Mouse (Mus musculus): ENCODE measurements around the gene Slc10a6. TPM values are rescaled to one million over a fixed set of nuclear protein-coding genes. Genes with fewer than 3 reads are reported as not detected.

Slc10a6 gene
- polyA plus RNA-seq, 1 experiment from 2014 or later: 0.19 TPM

DNA sequence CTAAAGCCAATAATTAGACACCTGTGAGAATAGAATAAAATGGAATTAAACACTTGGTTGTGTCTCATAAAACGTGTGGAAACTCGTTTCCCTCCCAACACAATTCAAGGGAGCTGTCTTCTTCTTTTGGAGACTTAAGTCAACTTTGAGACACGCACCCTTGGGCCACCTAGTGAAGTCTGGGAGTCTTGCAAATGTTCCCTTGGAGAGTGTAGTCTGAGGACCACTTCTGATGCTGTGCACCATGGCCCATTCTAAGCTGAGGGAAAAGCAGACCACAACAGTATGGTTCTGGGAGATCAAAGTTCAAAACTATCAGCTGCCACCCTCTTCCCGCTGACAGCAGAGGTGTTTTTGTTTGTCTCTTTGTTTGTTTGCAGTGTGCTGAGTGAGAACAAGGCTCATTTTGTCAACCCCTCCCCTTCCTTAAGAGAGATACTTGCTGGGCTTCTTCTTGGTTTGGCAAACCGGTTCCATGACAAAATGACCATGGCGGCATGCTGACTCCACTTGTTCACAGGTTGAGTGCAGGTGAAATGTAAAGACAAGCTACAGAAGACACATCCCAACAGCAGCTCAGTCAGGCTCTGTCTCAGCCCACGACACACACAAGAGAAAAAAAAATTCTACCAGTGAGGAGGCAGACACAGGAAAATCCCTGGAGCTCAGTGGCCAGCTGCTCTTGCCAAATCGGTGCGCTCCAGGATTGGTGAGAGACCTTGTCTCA, 814 bp upstream of the Slc10a6 start:
- no peak for ATAC-seq (replicated peaks; ENCODE audit: insufficient number of reproducible peaks, low FRiP score, low TSS enrichment)
- Histone ChIP-seq H3K27me3 (ENCODE audit: control insufficient read depth, insufficient read depth, low read length) (no peaks in the 10 kb centered on the region), H3K9me3 (replicated peaks; ENCODE audit: control insufficient read depth, low read length) (no peaks in the 10 kb centered on the region), H3K4me2 (peak overlapping the region; percentile 49; the same call in 1 of the 2 replicates), H3K36me3 (ENCODE audit: control insufficient read depth, insufficient read depth, low read length) (no peaks in the 10 kb centered on the region), H3K27ac (ENCODE audit: low read depth, low read length) (peak overlapping the region; percentile 57; the same call in 1 of the 2 replicates), H3K9ac (ENCODE audit: low read depth, low read length) (no peak overlapping the region), H3K4me3 (ENCODE audit: low read depth, low read length) (no peak overlapping the region), H3K4me1 (ENCODE audit: control insufficient read depth, insufficient read depth, low read length) (peaks cover 14% of the 10 kb centered on the region)
- 65% methylated on average over 9 of the region's 9 CpGs for WGBS (ENCODE audit: insufficient replicate concordance)

DNA sequence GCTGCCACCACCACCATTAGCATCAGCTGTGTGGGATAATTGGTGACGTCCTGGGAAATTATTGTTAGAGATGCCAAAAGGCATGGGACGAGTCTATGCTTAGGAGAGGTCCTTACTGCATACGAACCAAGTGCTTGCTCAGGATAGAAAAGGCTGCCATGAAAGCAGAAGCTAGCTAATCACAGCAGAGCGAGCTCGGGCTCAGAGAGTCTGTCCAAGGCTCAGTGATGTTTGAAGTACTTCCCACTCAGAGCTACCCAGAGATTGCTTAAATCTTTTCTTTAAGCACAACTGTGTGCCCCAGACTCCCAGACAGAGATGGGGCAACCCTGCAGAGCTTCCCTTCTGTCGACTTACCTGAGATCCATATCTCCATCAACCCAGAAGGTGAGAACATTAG, 704 bp downstream of the Slc10a6 start:
- H3K27me3 ChIP-seq (ENCODE audit: control insufficient read depth, insufficient read depth, low read length): no peaks in the 10 kb centered on the region
- H3K9me3 ChIP-seq (replicated peaks; ENCODE audit: control insufficient read depth, low read length): no peaks in the 10 kb centered on the region
- H3K4me1 ChIP-seq (ENCODE audit: control insufficient read depth, insufficient read depth, low read length): peaks cover 14% of the 10 kb centered on the region
- no peak overlapping the region for H3K27ac ChIP-seq (ENCODE audit: low read depth, low read length)
- WGBS (ENCODE audit: insufficient replicate concordance): 64% methylated on average over 6 of the region's 6 CpGs
- ATAC-seq (replicated peaks; ENCODE audit: insufficient number of reproducible peaks, low FRiP score, low TSS enrichment): no peak
- no peak overlapping the region for H3K4me3 ChIP-seq (ENCODE audit: low read depth, low read length)
- H3K36me3 ChIP-seq (ENCODE audit: control insufficient read depth, insufficient read depth, low read length): no peaks in the 10 kb centered on the region
- no peak overlapping the region for H3K9ac ChIP-seq (ENCODE audit: low read depth, low read length)
- no peak overlapping the region for H3K4me2 ChIP-seq

- Histone ChIP-seq H3K4me1 (ENCODE audit: control insufficient read depth, insufficient read depth, low read length) (peaks cover 10% of the 10 kb centered on the region), H3K27ac (ENCODE audit: low read depth, low read length) (no peak overlapping the region), H3K36me3 (ENCODE audit: control insufficient read depth, insufficient read depth, low read length) (no peaks in the 10 kb centered on the region), H3K4me3 (ENCODE audit: low read depth, low read length) (no peak overlapping the region), H3K9ac (ENCODE audit: low read depth, low read length) (no peak overlapping the region), H3K9me3 (replicated peaks; ENCODE audit: control insufficient read depth, low read length) (no peaks in the 10 kb centered on the region), H3K4me2 (no peak overlapping the region), H3K27me3 (ENCODE audit: control insufficient read depth, insufficient read depth, low read length) (no peaks in the 10 kb centered on the region)
- WGBS (ENCODE audit: insufficient replicate concordance): 80% methylated on average over 5 of the region's 5 CpGs
- ATAC-seq (replicated peaks; ENCODE audit: insufficient number of reproducible peaks, low FRiP score, low TSS enrichment): no peak
These were observed 4.4 kb downstream of the Slc10a6 start for GRCm38 (mm10) chr5:103624831-103625230.

GRCm38 (mm10) chr5:103622321-103622720, 6.9 kb downstream of the Slc10a6 start:
- Histone ChIP-seq H3K9me3 (replicated peaks; ENCODE audit: control insufficient read depth, low read length) (no peaks in the 10 kb centered on the region), H3K4me1 (ENCODE audit: control insufficient read depth, insufficient read depth, low read length) (no peaks in the 10 kb centered on the region), H3K36me3 (ENCODE audit: control insufficient read depth, insufficient read depth, low read length) (no peaks in the 10 kb centered on the region), H3K4me3 (ENCODE audit: low read depth, low read length) (no peak overlapping the region), H3K4me2 (no peak overlapping the region), H3K27ac (ENCODE audit: low read depth, low read length) (no peak overlapping the region), H3K9ac (ENCODE audit: low read depth, low read length) (no peak overlapping the region), H3K27me3 (ENCODE audit: control insufficient read depth, insufficient read depth, low read length) (no peaks in the 10 kb centered on the region)
- no peak for ATAC-seq (replicated peaks; ENCODE audit: insufficient number of reproducible peaks, low FRiP score, low TSS enrichment)
- 76% methylated on average over 5 of the region's 5 CpGs for WGBS (ENCODE audit: insufficient replicate concordance)

- H3K4me3 ChIP-seq (ENCODE audit: low read depth, low read length): no peak overlapping the region
- H3K9ac ChIP-seq (ENCODE audit: low read depth, low read length): no peak overlapping the region
- H3K4me2 ChIP-seq: no peak overlapping the region
- no peaks in the 10 kb centered on the region for H3K4me1 ChIP-seq (ENCODE audit: control insufficient read depth, insufficient read depth, low read length)
- no peaks in the 10 kb centered on the region for H3K9me3 ChIP-seq (replicated peaks; ENCODE audit: control insufficient read depth, low read length)
- H3K36me3 ChIP-seq (ENCODE audit: control insufficient read depth, insufficient read depth, low read length): no peaks in the 10 kb centered on the region
- no peaks in the 10 kb centered on the region for H3K27me3 ChIP-seq (ENCODE audit: control insufficient read depth, insufficient read depth, low read length)
- WGBS (ENCODE audit: insufficient replicate concordance): 48% methylated on average over 12 of the region's 12 CpGs
- H3K27ac ChIP-seq (ENCODE audit: low read depth, low read length): no peak overlapping the region
- no peak for ATAC-seq (replicated peaks; ENCODE audit: insufficient number of reproducible peaks, low FRiP score, low TSS enrichment)
These were observed 8.8 kb downstream of the Slc10a6 start for GRCm38 (mm10) chr5:103620301-103620973.

DNA sequence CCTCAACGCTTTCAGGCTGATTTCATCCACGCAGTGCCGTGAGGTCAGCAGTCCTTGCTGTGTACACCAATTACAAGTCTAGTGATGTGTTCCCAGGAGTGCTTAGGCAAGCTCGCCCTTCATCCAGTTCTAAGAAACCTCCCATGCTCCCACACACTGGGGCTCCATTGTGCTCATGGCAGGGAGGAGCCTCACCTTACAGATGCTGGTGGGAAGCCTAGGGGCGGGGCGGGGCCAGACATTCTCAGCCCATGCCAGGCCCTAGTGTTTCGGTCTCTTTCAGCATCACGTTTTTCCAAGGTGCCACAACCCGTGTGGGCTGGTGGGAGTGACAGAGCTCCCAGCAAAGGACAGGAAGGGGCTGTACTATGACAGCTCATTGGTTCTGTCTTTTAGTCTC, 12.0 kb downstream of the Slc10a6 start:
- ATAC-seq (replicated peaks; ENCODE audit: insufficient number of reproducible peaks, low FRiP score, low TSS enrichment): no peak
- no peak overlapping the region for H3K4me3 ChIP-seq (ENCODE audit: low read depth, low read length)
- no peaks in the 10 kb centered on the region for H3K36me3 ChIP-seq (ENCODE audit: control insufficient read depth, insufficient read depth, low read length)
- H3K4me1 ChIP-seq (ENCODE audit: control insufficient read depth, insufficient read depth, low read length): no peaks in the 10 kb centered on the region
- H3K27me3 ChIP-seq (ENCODE audit: control insufficient read depth, insufficient read depth, low read length): no peaks in the 10 kb centered on the region
- no peak overlapping the region for H3K4me2 ChIP-seq
- no peak overlapping the region for H3K27ac ChIP-seq (ENCODE audit: low read depth, low read length)
- H3K9ac ChIP-seq (ENCODE audit: low read depth, low read length): no peak overlapping the region
- no peaks in the 10 kb centered on the region for H3K9me3 ChIP-seq (replicated peaks; ENCODE audit: control insufficient read depth, low read length)
- WGBS (ENCODE audit: insufficient replicate concordance): 66% methylated on average over 9 of the region's 9 CpGs

DNA sequence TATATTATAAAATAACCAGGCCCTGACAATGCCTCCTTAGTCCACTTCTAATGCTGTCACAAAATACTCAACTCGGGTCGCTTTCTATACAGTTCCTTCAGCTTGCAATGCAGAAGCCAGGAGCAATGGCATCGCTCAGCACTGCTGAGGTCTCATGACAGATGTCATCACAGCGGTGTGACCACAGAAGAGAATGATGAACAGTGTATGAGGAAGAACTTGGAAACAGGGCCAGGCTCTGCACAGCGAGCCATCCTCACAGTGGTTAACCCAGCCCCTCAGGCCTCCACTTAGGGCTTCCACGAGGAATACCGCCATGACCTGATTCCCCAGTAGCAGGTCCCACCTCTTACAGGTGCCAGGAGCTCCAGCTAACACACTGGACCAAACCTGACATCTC, 14.8 kb downstream of the Slc10a6 start:
- no peak for ATAC-seq (replicated peaks; ENCODE audit: insufficient number of reproducible peaks, low FRiP score, low TSS enrichment)
- Histone ChIP-seq H3K27me3 (ENCODE audit: control insufficient read depth, insufficient read depth, low read length) (no peaks in the 10 kb centered on the region), H3K9ac (ENCODE audit: low read depth, low read length) (no peak overlapping the region), H3K36me3 (ENCODE audit: control insufficient read depth, insufficient read depth, low read length) (no peaks in the 10 kb centered on the region), H3K4me2 (no peak overlapping the region), H3K27ac (ENCODE audit: low read depth, low read length) (no peak overlapping the region), H3K4me3 (ENCODE audit: low read depth, low read length) (no peak overlapping the region), H3K4me1 (ENCODE audit: control insufficient read depth, insufficient read depth, low read length) (no peaks in the 10 kb centered on the region), H3K9me3 (replicated peaks; ENCODE audit: control insufficient read depth, low read length) (no peaks in the 10 kb centered on the region)
- 83% methylated on average over 7 of the region's 7 CpGs for WGBS (ENCODE audit: insufficient replicate concordance)

DNA sequence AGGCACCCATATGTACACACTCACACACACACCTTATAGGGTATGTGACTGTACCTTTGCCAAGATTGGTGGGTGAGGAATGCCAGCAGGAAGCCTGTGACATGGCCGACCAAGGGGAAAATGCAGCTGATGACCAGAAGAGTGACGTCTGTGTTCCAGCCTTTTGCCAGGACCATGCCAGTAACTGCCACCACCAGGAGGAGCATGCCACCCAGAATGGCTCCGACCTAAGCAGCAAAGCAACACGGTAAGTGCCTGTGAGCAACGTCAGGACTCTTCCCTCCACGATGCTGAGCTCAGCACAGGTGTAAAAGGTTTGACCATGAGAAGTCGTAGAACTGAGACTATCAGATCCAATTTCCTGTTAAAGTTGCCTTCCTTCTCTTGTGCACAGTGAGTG, 16.9 kb downstream of the Slc10a6 start:
- Histone ChIP-seq H3K9ac (ENCODE audit: low read depth, low read length) (no peak overlapping the region), H3K9me3 (replicated peaks; ENCODE audit: control insufficient read depth, low read length) (no peaks in the 10 kb centered on the region), H3K4me3 (ENCODE audit: low read depth, low read length) (no peak overlapping the region), H3K4me1 (ENCODE audit: control insufficient read depth, insufficient read depth, low read length) (no peaks in the 10 kb centered on the region), H3K4me2 (no peak overlapping the region), H3K36me3 (ENCODE audit: control insufficient read depth, insufficient read depth, low read length) (no peaks in the 10 kb centered on the region), H3K27ac (ENCODE audit: low read depth, low read length) (no peak overlapping the region), H3K27me3 (ENCODE audit: control insufficient read depth, insufficient read depth, low read length) (no peaks in the 10 kb centered on the region; the same call in 1 of the 2 replicates)
- ATAC-seq (replicated peaks; ENCODE audit: insufficient number of reproducible peaks, low FRiP score, low TSS enrichment): no peak
- WGBS (ENCODE audit: insufficient replicate concordance): 79% methylated on average over 7 of the region's 7 CpGs
